ENCODE assay signal across 8 mouse cellular contexts in the genomic region with DNA sequence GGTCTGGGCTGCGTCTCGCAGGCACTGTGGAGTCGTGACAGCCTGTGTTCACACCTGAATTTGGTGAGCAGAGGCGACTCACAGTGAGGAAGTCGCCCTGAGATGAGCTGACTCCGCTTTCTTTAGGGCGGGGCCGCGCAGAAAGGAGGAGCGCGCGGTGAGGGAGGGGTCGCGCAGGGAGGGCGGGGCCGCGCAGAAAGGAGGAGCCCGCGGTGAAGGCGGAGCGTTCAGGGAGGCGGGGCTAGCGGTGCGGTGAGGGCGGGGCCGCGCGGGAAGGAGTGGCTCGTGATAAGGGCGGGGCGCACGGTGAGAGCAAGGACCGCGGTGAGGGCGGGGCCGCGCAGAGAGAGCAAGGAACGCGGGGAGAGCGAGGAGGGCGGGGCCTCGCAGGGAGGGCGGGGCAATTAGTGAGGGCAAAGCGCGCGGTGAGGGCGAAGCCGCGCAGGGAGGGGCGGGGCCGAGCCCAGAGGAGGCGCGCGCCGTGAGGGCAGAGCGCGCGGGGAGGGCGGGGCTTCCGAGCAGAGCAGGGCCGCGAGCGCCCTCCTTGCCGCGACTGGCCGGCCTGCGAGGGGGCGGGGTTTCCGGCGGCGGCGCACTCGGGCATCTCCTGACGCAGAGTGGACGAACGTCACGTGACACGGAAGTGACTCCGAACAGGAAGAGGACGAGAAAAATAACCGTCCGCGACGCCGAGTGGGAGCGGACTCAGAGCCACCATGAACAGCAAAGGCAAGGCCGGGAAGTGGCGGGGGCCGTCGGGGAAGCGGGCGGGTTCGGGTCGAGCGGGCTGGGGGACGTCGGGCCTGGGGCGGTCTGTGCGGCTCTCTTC. TPM values are rescaled to one million over a fixed set of nuclear protein-coding genes. Genes with fewer than 3 reads are reported as not detected.
DNase-seq lines count a peak whose midpoint lies in the region; ATAC-seq and TF ChIP-seq lines count a peak whose summit lies in the region.

A gene (plus strand): TSS at position 354 of the 829 bp plus-strand sequence.

- H3K27ac ChIP-seq in forebrain, postnatal 0 days (ENCODE audit: low read depth, low read length), result peak within 1 kb of the TSS; percentile 94
- H3K27ac ChIP-seq in lung, embryonic 15.5 days, result peak within 1 kb of the TSS; percentile 96

- WGBS in forebrain, postnatal 0 days, result 2% methylated on average over 82 of the region's 99 CpGs
- WGBS in lung, embryonic 15.5 days, result under 1% methylated on average over 76 of the region's 99 CpGs

- no peaks in the 10 kb centered on the region for H3K9me3 ChIP-seq in G1E (replicated peaks)
- no peaks in the 10 kb centered on the region for H3K9me3 ChIP-seq in forebrain, postnatal 0 days (ENCODE audit: low read length)
- no peaks in the 10 kb centered on the region for H3K9me3 ChIP-seq in lung, embryonic 15.5 days

- H3K27me3 ChIP-seq in G1E (ENCODE audit: insufficient read depth, low read length), result no peaks in the 10 kb centered on the region
- H3K27me3 ChIP-seq in forebrain, postnatal 0 days (ENCODE audit: insufficient read depth, low read length), result no peaks in the 10 kb centered on the region
- no peaks in the 10 kb centered on the region for H3K27me3 ChIP-seq in lung, embryonic 15.5 days

- peak within 1 kb of the TSS; percentile 90 for H3K4me3 ChIP-seq in G1E (ENCODE audit: low read depth, low read length)
- peak within 1 kb of the TSS; percentile 97 for H3K4me3 ChIP-seq in forebrain, postnatal 0 days (ENCODE audit: low read depth, low read length)
- H3K4me3 ChIP-seq in lung, embryonic 15.5 days, result peak within 1 kb of the TSS; percentile 74

- peak; percentile 95 for DNase-seq in G1E (ENCODE audit: low spot score)
- peak; percentile 98 to 99 for DNase-seq in cerebellum, adult 18-20 months
- peak; percentile 97 for DNase-seq in forebrain, postnatal 0 days
- DNase-seq in heart, postnatal 4 days, result peak; percentile 99
- peak; percentile 97 to 98 for DNase-seq in layer of hippocampus, adult 8-10 months (ENCODE audit: low spot score in 2 of 2)
- DNase-seq in ovary, adult 18-20 months (ENCODE audit: low spot score), result peak; percentile 97
- peak; percentile 99 for DNase-seq in thymus, postnatal 0 days (ENCODE audit: low spot score)

- no peak for TF ChIP-seq CTCF in G1E (IDR thresholded peaks at IDR 0.05; ENCODE audit: low read depth, low read length)
- peak; percentile 46 for TF ChIP-seq CTCF in forebrain, postnatal 0 days (IDR thresholded peaks at IDR 0.05; ENCODE audit: low read depth)

- peak within 1 kb of the TSS; percentile 59 for H3K4me2 ChIP-seq in forebrain, postnatal 0 days (ENCODE audit: low read depth)
- peak within 1 kb of the TSS; percentile 85 for H3K4me2 ChIP-seq in lung, embryonic 15.5 days

- ATAC-seq in G1E (ENCODE audit: extremely low read depth, insufficient number of reproducible peaks, low FRiP score, poor library complexity, severe bottlenecking), result peak; percentile 67
- peak; percentile 84 for ATAC-seq in forebrain, postnatal 0 days
- peak; percentile 92 for ATAC-seq in lung, embryonic 15.5 days (ENCODE audit: borderline replicate concordance, extremely low read depth, low FRiP score, low TSS enrichment)

- peak within 1 kb of the TSS; percentile 92 for H3K9ac ChIP-seq in forebrain, postnatal 0 days
- peak within 1 kb of the TSS; percentile 75 for H3K9ac ChIP-seq in lung, embryonic 15.5 days

- peaks cover 38% of the 10 kb centered on the region for H3K36me3 ChIP-seq in G1E (replicated peaks)
- H3K36me3 ChIP-seq in forebrain, postnatal 0 days (ENCODE audit: insufficient read depth), result peaks cover 28% of the 10 kb centered on the region
- peaks cover 24% of the 10 kb centered on the region for H3K36me3 ChIP-seq in lung, embryonic 15.5 days

- H3K4me1 ChIP-seq in G1E (ENCODE audit: insufficient read depth, low read depth, low read length), result peaks cover 29% of the 10 kb centered on the region
- H3K4me1 ChIP-seq in forebrain, postnatal 0 days (ENCODE audit: insufficient read depth), result peaks cover 11% of the 10 kb centered on the region
- H3K4me1 ChIP-seq in lung, embryonic 15.5 days, result peaks cover 17% of the 10 kb centered on the region

RNA-seq across cellular contexts. Expression of the gene that starts here (rescaled TPM):
- total RNA-seq in G1E (2014; fragmentation: Nextera tagmentation), result 234 and 277 TPM in 2 replicates
- total RNA-seq in G1E (2017), result 177 TPM in 2 replicates
- 52.4 and 56.6 TPM in 2 replicates for polyA plus RNA-seq in G1E (2012)
- total RNA-seq in forebrain, postnatal 0 days (2014; rRNA removed), result 81.9 and 92.3 TPM in 2 replicates
- polyA plus RNA-seq in forebrain, postnatal 0 days (2015; fragmentation: Nextera tagmentation; extraction: Ambion mirVana), result 162 and 190 TPM in 2 replicates
- 100 to 1,000 TPM; 147 to 155 TPM for total RNA-seq in heart, postnatal 4 days (2021)
- total RNA-seq in layer of hippocampus, adult 8-10 months (2022), result 100 to 1,000 TPM; 106 to 135 (median 115) TPM
- 208 and 209 TPM in 2 replicates for polyA plus RNA-seq in lung, embryonic 15.5 days (2015; fragmentation: Nextera tagmentation; extraction: Ambion mirVana)
- polyA plus RNA-seq in thymus, postnatal 0 days (2015; fragmentation: Nextera tagmentation; extraction: Ambion mirVana), result 266 and 303 TPM in 2 replicates

Comparison
In these comparisons a context has a peak if more than half of its experiments do, and no peak if none do; other contexts are left out.
1. Peak in every context shown above with its lines: DNase-seq, ATAC-seq, H3K4me3 ChIP-seq and H3K27ac ChIP-seq.